Mouse (Mus musculus) yolk sac, embryonic 10.5 days (tissue): ENCODE measurements around the gene Tmod2.
"Not testable (repeated sequence)": the region's sequence is repeated elsewhere in the genome, so short reads cannot be mapped to it uniquely, and the experiment has no call there.

Experiments
- DNase-seq: peaks from one replicate; pipeline ENCODE4 v3.0.0-alpha.2; 2017; ENCODE audit warnings: low spot score

Tmod2 gene

DNA sequence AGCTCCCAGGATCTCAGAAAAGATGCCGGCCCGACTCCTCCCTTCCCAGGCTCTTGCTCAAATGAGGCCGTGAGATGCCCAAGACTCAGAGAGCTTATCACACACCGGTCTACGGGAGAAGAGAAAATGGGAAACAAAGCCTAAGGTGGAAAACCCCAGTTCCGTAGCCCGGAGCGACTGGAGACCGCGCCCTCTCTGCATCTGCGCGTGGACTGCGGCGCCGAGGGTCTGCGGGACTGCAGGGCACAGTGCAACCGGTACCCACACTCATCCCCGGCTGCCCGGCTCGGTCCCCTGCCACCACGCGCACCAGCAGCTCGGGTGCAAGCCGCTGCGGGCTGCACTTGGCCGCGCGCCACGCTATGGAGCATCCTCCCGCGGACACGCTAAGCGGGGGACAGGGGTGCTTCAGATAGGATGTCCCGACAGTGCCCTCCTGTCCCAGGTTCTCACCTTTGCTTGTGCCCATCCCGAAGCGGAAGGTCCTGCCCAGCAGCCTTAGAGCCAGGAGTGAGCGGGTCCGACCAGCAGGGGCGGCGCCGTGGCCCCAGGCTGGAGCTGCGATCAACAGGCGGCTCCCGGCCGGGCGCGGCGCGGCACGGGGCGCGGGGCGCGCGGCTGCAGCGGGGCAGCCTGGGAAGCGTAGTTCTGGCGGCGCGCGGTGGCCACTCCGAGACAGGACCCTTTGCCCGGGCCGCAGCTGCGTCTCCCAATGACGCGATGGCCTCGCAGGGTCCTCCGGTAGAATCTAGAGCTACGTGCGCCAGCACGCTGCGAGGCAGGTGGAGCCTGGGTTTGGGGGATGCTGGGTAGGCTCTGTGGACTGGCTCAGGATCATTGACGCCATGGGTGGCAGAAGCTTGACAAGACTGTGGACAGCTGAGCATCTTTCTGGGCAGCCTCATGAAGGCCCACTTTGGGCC is at the start of gene Tmod2:
Tmod2 (minus strand) TSS at position 755 of the 923 bp plus-strand sequence.
- DNase-seq: peak; percentile 34

GRCm38 (mm10) chr9:75660917-75661316 is 49.8 kb upstream of the Tmod2 start:
- DNase-seq: no peak

DNA sequence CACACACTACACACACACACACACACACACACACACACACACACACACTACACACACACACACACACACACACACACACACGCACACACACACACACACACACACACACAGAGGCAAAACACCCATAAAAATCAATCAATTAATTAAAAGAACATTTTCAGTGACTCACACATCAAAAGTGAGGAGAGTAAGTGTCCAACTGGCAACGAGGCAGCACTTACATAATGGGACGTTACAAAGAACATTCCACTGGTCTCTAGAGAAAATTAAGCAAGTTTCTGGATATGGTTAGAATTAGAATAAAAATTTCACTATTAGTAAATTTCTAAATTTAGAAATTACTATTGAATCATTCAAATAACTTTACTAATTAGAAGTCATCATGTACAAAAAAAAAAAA is 45.3 kb upstream of the Tmod2 start:
- not testable (repeated sequence) for DNase-seq

DNA sequence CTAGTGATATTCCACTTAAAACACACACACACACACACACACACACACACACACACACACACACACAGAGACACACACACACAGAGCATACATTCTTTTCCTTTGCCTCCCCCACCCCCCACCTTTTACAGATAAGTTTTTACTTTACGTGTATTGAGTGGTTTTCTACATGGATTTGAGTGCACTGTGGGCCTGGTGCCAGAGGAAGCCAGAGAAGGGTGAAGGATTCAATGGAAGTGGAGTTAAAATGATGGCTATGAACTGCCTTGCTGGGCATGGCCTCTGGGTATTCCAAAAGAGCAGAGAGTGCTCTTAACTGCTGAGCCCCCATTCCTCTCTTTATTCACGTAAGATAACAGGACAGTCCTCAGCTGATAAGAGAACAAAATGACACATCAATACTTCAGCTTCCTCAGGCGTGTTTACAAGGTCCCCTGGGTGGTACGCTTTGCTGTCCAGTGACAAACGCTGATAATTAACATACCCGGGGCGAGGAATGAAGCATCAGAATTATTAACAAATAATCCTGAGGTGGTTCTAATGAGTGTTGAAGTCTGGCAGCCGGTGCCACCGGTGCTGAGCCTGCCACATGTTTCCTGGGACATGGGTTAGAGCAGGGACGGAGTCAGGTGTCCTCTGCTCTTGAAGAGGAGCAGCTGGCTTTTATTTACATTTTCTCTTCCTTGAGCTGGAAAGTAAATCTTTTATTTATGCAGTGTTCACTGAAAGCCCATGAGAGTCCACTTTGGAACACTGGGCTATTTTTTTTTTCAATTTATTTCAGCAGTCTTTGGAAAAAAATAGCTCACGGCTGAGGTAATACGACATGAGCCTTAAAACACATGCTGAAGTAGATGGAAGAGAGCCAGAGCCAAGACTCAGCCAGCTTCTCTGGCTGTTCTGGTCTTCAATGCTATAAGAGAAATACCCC is 43.1 kb upstream of the Tmod2 start:
- DNase-seq: no peak

DNA sequence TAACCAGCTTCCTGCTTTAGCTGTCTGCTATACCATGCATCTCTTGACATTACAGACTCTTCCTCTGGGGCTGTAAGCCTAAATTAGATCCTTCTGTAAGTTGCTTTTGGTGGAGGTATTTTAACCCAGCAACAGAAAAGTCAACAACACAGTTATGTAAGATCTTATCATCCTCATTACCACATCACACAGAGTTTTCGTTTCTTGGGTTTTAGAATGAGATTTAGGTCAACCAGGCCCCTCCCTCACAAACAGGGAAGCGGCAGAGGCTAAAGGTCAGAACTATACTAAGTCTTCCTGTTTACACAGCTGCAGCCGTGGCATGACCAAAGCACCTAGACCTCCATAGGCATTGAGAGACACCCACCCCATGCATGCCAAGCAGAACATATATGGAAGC is 34.3 kb upstream of the Tmod2 start:
- peak; percentile 52 for DNase-seq

DNA sequence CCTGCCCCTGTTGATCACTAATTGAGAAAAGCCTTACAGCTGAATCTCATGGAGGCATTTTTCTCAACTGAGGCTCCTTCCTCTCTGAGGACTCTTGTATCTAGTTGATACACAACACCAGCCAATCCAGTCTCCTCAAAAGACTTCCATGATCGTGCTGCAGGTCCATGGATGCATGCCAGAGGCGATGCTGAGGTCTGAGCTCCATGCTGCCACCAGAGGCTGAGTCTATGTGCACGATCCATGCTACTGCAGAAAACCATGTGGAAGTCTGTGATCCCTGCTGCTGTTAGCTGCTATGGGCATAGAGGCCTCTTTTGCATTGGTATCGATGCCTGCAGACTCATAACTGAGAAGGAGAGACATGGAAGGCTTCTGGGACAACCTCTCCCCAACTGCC is 23.1 kb upstream of the Tmod2 start:
- DNase-seq: no peak

DNA sequence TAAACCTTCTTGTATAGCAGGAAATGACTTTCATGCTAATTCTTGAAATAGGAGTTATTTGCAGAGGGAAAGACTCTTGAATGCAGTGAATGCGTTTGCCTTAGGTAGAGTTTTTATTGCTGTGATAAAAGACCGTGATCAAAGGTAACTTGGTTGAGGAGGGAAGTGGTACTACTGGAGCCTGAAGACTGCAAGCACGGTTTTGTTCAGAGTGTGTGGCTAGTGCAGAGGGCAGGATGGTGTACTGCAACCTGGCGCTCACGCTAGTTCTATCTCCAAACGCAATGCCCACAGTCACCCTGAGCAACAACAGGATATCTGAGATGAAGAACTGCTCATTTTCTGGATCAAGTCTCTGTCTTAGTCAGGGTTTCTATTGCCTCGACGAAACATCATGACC is 22.5 kb upstream of the Tmod2 start:
- DNase-seq: no peak

- DNase-seq: no peak
These were observed 21.8 kb upstream of the Tmod2 start for GRCm38 (mm10) chr9:75632902-75633301.

- no peak for DNase-seq
These were observed 21.0 kb upstream of the Tmod2 start for GRCm38 (mm10) chr9:75632111-75632510.

GRCm38 (mm10) chr9:75630823-75631454 is 19.8 kb upstream of the Tmod2 start:
- DNase-seq: no peak

DNA sequence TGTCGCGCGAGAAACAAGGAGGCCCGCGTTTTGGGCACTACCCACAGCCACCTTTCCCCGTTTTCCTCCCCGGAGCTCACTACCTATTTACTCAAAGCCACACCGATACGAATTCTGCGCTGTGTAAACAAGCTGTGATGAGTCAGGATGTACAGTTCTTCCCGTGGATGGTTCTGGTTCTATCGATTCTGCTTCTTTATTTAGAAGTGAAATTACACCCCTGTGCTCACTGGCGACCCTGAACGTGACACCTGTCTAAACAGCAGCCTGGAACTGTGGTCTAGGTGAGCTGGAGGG is 15.1 kb upstream of the Tmod2 start:
- no peak for DNase-seq

GRCm38 (mm10) chr9:75625556-75626307 is 14.6 kb upstream of the Tmod2 start, which contains the start of gene Lysmd2:
Lysmd2 (plus strand) TSS chr9:75625741.
- DNase-seq: peak; percentile 65

GRCm38 (mm10) chr9:75624983-75625555 is 13.9 kb upstream of the Tmod2 start:
- no peak for DNase-seq

DNA sequence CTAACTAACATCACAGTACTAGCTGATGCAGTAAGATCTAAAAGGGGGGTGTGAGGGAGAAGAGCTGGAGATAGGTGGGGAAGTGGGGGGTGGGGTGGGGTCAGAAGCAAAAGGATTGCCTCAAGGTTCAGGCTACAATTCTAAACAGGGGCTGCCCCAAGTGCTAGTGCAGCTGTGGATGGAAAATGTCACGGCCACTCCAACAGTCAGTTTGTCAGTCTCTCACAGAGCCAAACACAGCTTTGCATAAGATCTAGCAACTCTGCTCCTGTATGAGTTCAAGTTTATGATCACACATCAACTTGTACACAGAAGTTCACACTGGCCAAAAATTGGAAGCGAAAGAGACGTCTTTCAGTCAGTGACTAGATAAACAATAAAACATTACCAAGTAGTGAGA is 10.3 kb upstream of the Tmod2 start:
- no peak for DNase-seq

- DNase-seq: not testable (repeated sequence)
These were observed 8.6 kb upstream of the Tmod2 start for GRCm38 (mm10) chr9:75619761-75620160.

- DNase-seq: no peak
These were observed 7.8 kb upstream of the Tmod2 start for GRCm38 (mm10) chr9:75618836-75619400.

GRCm38 (mm10) chr9:75616560-75616959 is 5.4 kb upstream of the Tmod2 start:
- DNase-seq: no peak

GRCm38 (mm10) chr9:75609965-75610364 is 1.2 kb downstream of the Tmod2 start:
- no peak for DNase-seq

DNA sequence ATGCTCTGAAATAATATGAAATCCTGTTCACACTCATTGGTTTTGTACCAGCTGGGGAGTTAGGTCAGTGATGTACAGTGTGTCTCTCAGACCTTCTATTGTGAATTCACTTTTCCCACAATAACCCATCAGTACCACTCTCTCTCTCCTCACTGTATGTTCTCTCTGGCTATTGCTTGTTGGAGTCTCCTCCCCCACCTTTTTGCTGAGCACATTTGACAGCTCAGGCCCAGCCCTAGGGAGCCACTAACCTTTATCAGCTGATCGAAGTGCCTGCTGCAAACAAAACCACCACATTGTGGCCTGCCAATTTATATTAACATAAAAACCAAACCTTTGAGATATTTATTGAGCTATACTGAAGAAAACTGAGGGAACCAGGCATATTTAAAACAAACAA is 1.6 kb downstream of the Tmod2 start:
- DNase-seq: no peak

- no peak for DNase-seq
These were observed 3.6 kb downstream of the Tmod2 start for GRCm38 (mm10) chr9:75607496-75607895.

DNA sequence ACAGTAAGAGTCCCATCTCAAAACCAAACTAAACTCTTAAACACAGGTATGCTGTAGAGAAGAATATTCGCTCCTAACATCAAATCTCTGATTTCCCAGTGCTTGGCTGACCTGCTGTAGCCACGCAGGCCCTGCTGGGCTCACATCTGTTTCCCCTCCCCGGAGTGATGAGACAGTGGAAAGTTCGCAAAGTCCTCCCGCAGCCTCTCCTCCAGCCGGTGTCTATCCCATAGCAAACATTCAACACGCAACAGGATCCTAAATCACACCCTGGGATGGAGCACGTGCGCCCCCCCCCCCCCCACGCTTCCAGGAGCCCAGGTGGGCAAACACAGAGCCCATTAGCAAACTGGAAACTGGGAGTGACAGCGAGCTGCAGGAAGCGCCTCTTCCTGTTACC is 9.6 kb downstream of the Tmod2 start:
- no peak for DNase-seq
